Mouse (Mus musculus) kidney, adult 11 months (tissue): ENCODE measurements around the gene Tmem109.

Experiments
- DNase-seq: peaks from one replicate; pipeline ENCODE4 v3.0.0; 2022

Gene Tmem109

DNA sequence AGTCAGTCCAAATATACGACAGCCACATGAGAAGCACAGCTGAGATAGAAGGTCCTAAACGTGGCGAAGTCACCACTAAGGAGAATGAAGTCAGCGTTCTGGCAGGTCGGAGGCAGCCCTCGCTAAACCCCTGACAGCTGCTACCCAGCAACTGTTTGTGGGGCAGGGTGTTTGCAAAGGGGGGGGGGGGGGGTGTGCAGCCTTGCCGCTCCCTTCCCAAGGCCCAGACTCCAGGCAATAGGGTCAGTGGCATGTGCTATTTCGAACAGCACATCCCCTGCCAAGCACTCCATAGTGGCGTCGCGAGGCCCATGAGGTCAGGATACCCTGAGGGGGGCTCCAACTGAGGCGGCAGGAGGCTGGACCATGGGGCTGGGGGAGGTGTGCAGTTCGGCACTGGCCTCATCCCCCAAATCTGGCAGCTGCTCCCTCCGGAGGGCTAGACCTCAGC lies 801 bp downstream of the Tmem109 start:
- DNase-seq: no peak

DNA sequence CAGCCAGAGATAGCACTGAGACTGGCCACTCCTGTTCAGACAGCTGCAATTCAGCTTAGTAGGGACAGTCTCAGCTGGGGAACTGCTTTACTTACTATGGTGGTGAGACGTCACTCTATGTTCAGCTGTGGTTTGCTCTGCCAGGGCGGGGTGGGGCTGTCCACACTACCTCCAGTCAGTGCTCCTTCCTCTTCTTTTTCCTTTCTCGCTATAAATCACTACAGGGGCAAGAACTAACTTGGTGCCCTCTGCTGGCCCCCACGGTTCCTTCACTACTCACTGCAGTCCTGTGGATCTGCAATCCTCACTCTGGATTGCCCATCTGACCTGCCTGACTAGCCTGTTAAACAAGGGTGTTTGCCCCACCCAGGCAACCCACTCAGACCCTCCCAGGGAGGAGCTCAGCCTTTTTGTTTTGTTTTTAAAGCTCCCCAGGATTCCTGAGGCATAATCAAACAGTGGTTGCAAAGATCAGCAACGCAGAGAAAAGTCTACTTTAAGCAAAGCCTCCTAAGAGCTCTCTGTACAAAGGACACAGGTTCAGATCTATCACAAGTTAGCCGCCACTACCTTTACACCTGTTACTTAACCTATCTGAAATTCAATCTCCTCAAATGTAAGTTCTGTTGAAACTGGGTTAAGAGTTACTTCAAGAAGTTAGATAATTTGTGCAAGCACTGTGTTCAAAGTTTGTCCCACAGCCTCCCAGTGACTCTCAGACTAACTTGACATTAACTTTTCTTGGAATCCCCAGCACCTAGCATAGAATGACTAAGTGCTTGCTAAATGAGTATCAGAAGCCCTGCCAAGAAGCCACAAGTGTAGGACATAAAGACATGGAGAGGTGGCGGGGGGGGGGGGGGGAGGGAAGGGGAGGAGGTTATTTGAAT lies 1.5 kb downstream of the Tmem109 start:
- peak; percentile 64 for DNase-seq

DNA sequence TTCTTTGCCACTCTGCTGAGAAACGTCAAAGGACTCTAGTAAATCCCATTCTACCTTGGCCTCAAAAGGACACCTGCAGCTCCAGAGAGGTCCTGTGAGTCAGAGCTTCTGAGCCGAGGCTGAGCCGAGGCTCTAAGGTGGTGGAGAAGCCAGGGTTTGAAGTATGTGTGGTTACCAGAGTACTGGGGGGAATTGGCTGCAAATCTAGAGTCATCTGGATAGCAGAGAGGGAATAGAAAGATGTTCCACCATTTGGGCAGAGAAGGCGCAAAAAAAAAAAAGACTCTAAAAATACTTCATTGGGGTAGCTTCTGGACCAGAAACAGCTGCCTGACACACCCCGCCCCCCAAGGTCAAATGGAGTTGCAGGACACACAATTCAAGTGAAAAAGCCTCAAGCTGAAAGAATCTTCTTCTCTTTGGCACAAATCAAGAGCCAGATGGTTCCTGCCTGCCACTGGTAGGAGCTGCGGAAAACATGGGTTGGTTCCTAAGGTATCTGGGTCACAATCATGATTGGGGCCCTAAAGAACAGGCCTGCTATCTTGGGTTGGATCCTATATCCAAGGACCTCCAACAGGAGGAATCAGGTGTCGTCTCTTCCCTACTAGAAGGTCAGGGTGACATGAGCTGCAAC lies 3.5 kb downstream of the Tmem109 start:
- no peak for DNase-seq

DNA sequence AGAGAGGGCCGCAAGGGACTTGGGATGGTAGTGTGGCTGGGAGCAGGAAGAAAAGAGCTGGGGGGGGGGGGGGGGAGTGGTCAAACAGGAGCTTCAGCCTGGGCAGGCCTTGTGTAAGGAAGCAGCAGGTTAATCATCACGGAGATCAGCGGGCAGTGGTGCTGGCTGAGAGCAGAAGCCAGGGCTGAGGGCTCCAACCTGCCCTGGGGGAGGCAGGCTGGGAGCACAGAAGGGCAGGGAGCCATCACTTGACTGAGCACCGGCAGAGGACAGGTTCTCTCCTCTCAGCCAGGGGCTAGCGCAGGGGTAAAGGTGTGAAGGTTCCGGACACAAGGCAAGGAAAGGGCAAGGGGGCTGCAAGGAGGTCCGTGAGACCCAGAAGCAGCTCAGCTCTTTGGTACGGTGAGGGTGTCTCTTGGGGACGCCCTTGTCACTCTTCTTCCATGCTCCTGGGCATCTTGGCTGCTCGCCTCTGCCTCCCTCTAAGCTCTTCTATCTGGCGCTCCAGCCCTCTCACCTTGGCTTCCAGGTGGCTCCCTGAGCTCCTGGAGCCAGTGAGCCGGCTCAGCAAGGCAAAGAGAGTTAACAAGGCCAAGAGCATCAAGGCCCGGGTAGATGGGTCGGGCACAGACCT lies 10.4 kb downstream of the Tmem109 start:
- peak; percentile 38 for DNase-seq

DNA sequence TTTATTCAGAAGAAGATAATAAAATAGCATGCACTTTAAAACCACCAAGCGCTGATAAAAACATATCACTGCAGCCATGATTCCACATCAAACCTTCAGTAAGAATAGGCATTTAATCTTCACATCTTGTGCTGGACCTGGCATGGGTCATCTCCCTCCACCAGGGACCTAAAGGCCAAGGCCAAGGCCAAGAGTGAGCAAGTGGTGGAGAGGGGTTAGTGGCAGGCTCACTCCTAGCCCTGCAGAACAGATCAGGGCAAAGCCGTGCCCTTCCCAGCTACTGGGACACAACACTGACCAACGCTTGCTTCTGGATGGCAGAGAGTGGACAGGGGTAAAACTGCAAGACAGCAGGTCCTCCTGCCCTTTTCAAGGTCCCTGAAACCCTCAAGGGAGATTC lies 11.1 kb downstream of the Tmem109 start:
- DNase-seq: no peak

DNA sequence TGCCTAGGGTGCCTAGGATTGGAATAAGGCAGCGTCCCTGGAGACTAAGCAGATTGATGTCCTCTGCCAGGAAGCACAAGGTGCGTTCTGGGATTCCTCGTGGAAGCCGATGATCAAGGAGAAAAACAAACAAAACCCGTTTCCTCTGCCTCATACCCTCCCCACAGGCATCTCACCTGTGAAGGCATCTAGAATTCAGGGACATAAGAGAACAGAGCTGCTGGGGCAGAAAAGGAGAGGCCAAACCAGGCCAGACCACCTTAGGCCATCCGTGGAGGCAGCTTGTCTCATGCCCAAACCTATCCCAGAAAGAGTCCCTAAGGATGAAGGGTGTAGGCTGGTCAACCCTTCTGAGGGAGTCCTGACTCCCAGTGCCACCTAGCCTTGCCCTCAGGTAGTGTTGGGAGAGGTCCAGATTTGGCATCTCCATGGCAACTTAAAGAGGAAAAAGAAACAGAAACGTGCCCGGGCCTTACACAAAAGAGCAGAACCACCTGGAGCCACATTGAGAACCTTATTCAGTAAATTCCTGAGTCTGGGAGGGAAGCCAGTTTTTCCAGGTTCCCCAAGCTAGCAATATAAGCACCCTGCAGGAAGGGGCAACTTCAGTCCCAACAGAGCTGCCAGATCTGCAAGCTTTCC lies 11.8 kb downstream of the Tmem109 start, which contains the start of gene Tmem132a:
TSS of gene Tmem132a (minus strand) at position 55 of the 642 bp plus-strand sequence.
- DNase-seq: peak; percentile 38

DNA sequence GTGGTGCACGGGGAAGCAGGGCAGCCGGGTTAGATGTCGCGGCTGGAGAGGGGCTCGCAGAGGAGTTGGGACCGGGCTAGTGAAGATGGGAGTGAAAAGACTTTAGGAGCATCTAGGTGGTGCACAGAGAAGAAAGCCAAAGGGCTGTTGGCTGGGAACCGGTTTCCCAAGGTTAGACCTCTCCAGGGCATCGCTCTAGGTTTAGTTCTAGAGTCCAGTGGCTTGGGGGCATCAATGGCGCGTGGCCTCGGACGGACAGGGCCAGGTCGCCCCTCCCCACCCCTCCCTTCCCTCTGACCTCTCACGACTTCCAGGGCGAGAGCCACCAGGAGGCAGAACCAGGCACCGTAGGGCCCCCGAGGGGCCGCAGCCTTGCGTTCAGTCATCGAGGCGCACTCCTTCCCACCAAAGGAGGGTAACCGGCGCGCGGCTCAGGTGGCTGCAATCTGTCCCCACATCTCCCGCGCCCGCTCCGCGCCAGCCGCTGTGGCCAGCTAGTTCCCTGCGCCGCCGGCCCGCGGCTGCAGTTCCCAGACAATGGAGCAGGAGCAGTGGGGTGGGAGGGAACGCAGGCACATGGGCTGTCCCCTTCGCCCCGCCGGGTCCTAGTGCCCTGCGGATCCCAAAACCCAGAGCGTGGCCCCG lies 12.4 kb downstream of the Tmem109 start:
- DNase-seq: peak; percentile 68

DNA sequence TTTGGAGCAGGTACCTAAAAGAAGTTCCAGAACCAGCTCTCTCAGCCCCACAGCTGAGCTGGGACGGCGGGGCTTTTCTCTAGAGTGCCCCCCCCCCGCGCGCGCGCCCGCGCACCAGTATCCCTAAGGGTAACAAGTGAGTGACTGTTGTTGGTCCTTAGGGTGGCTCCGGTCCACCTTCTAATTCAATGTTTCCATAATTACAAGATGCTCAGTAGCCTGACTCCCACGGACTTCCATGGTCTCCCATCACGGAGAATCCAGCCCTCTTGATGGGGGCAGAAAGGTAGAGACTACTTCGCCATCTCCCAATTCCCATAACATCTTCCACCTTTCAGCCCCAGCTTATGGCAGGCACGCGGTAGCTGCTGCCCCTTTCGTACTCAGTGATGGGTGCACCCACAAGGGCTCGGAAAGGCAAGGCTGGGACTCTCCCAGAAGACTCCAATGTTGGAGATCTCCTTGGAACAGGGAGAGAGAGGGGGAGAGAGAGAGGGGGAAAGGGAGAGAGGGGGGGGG lies 13.1 kb downstream of the Tmem109 start:
- DNase-seq: no peak

DNA sequence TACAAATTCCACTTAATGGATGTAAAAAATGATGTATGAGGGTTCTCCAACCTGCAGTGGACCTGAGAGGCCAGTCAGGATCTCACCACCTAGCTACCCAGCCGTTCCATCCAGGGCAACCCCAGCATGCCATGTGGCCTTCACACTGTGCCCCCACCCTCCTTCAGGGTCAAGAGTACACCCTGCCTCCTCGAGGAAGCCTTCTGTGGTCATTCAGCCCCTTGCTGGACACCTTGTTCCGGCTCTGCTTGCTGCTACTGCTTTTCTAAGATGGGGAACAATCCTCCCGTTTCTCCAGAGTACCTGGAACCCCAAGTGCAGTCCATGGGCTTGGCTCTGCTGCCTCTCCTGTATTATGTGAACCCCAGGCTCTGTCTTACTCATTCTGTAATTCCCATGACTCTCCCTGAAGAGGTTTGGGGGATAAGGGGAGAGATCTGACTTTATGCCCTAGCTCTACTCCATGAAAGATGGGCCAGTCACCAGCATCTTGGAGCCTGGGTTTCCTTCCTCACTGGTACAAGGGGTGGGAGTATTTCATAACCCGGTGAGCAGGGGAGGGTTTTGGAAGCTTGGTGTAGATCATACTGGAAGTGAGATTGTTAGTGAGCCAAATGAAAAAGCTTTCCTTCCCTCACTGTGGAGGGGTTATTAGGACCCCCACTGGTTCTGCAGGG lies 13.7 kb downstream of the Tmem109 start:
- no peak for DNase-seq

DNA sequence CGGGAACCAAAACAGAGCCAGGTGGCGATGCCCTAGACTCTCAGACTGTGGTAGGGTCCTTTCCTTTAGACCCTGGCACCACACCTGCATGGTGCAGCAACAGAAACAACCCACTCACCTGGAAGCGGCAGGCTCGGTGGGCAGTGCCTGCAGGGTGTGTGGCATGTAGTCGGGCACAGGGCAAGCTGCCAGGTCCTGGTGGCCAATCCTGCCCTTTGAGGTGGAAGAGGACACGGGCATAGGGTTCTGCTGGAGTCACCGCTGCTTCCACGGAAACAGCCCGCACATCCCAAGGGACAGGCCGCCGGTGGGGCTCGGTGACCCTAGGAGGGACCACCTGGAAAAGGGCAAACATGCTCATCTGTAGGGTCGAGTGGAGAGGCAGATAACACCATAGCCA lies 15.4 kb downstream of the Tmem109 start:
- DNase-seq: no peak

DNA sequence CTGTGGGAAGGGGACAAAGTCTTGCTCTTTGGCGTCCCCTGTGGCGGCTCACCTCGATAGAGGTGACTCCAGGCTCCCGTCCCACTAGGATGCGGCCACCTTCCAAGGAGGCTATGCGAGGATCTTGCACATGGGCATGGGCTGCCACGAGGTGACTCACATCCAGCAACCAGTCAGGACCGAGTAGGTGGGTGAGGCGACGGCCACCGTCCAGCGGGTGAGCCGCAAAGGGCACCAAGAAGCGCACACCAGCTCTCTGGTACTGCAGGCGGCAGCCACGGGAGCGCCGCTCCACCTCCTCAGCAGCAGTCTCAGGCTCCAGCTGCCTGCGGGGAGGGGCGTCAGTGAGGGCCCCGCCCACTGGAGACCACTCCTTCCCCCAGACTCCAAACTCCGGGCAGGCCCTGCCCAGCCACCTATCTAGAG lies 21.7 kb downstream of the Tmem109 start:
- DNase-seq: no peak

DNA sequence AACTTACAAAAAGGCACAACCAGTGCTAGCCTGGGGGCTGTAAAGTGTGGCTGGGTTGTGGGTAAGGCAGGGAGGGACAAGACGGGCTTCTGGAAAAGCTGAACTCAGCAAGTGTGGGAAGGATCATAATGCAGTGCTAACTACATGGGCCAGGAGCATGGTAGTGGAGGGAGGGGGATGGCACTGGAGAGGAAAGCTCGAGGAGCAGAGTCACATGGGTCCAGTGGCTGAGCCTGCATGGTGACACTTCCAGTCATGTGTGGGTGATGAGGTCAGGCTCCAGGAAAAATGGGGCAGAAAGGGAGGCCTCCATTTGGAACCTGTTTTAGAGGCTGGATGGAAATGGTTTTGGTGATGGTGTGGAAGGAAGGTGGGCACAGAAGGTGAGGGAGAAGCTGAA lies 25.3 kb downstream of the Tmem109 start:
- no peak for DNase-seq

DNA sequence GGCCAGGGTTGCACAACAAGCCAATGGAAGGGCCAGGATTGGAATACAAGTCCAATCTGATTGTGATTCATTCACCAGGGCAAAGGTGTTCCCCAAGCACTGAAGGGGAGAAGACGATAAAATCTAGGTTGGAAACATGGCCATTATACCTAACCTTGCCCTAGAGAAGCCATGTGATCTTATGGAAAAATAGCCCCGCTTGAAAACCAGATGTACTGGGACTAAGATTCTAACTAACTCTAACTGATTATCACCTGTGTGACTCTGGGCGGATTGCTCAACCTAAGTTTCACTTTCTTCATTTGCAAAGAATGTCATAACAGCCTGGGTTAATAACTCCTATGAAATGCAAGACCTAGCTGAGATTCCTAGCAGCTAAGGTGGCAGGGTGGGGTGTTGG lies 26.4 kb downstream of the Tmem109 start:
- DNase-seq: no peak

DNA sequence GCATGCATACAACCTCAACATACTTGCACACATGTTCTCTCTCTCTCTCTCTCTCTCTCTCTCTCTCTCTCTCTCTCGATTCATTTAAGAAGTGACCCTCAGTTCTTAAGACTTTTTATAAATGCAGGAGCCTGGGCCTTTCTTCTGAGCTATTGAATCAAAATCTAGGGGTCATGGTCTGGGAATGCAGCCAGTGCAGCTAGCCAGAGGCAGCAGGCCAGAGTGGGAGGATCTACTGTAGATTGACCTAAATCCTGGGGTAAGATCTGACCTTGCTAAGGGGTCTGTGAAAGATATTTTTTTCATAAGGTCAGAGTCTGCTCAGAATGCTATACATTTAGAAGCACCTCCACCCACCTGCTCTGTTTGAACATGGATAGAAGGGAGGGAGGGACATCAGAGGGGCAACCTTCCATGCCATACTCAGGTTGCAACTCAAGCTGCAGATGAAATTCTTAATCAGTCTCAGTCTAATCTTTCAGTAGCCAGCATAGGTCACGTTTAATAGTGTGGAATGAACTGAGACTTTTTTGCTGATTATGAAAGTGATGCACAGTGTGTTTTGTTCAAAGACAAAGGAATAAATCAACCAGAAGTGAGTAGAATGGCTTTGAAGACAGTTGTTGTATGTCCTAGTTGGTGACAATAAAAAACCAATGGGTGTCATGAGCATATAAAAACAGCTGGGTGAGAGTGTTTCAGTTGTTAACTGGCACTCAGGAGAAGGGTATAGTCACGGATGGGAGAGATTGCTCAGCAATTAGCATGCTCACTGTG lies 34.3 kb downstream of the Tmem109 start:
- DNase-seq: peak; percentile 27

DNA sequence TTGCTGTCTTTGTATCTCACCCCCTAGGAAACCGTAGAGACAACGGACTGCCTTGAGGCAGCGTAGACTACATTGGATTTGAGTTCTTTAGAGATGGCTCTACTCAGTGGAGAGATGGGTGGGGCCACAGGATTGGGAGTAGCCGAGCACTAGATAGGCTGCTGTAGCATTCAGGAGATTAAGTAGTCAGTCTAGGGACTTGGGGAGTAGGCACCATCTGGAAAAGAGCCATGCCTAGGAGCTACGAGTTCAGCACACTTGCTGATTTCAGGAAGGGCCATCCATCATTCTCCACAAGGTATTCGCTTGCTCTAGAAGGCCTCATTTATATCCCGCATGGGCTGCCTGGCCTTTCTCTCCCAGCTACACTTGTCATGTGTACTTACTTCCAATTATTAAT lies 35.7 kb downstream of the Tmem109 start:
- DNase-seq: no peak

DNA sequence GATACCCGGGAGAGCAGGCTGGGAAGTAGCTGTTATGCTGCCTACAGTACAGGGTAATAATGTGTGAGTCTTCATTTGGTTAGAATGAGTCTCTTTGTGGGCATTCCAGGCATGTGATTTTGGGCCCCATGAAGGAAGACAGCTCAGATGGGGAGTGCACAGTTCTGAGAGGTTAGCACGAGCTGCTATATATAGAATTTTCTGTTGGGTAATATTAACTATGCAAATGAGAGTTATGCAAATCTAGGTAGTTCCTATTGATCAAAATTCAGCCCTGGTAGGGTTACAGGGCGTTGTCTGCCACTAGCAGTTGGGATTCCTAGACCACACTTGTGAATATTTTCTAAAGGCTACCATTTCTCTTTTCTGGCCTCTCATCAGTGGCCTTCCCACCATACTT lies 36.3 kb downstream of the Tmem109 start:
- DNase-seq: no peak

DNA sequence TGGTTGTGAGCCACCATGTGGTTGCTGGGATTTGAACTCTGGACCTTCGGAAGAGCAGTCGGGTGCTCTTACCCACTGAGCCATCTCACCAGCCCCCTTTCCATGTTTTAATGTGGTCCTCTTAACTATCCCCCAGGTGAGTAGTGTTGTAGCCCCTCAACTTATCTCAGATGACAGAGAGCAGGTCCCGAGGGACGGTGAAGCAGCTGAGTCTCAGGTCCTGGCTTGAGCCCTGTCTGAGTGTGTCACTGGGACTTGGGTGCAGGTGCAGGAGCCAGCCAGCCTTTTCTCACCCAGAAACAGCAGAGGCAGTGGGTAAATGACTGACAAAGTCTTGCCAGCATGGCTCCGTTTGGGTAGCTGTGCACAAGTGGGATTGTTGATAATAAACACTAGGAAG lies 37.6 kb downstream of the Tmem109 start:
- no peak for DNase-seq

DNA sequence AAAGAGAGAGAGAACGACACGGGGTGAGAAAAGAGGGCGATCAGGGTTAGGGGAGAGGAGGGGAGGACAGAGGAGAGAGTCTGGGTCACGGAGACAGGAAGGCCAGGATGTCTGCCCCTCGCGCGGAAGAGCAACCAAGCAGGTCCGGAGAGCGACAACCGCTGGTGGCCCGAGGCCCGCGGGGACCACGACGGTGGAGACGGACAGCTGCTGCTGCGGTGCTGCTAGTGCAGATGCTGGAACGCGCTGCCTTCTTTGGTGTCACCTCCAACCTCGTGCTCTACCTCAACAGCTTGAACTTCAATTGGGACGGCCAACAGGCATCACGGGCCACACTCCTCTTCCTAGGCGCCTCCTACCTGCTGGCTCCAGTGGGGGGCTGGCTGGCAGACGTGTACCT lies 38.9 kb downstream of the Tmem109 start:
- DNase-seq: no peak

DNA sequence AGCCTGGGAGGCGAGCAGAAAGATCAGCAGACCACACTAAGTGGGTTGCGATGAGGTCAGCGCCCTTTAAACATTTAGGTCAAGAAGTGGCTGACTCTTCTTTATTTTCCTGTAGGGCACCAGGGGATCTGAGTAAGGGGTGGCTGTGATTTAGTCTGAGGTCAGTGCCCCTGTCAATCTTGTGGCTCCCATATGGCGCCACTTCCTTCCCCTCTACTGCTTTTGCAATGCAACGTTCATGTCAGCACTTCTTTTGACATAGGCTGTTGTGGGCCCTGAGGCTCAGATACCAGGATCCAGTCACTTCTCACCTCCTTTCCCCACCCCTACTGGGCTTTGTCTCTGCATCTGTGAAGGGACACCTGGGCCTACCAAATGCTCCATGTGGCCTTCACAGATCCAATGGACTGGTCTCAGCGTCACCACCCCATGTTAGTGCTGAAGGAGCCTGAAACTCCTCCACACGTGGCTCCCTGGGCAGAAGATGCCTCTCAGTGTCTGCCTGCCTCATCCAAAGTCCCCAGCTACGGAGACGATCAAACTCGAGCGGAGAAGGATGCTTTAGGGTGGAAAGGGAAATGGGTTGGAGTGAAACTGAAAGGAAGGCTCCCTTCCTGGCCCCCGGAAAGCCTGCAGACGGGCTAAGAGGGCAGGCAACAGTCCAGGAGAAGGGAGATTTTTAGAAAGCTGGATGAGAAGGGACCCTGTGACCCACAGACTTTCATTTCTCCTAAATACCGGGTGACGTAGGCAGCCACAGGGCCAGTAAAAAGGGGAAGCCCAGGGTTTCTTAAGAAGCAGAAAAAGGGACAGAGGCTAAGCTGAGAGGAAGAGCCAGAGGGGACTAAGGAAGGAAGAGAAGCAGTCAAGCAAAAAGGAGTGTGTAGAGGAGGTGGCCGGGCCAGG lies 39.8 kb downstream of the Tmem109 start:
- peak; percentile 28 for DNase-seq
